Mouse (Mus musculus): ENCODE measurements around the gene Gm10271. TPM values are rescaled to one million over a fixed set of nuclear protein-coding genes. Genes with fewer than 3 reads are reported as not detected.
A peak's percentile ranks its signal among the peaks of the same experiment; 100 is the strongest.

The Gm10271 gene
- polyA plus RNA-seq, 1 experiment from 2014 or later: not detected

- peaks cover 32% of the 10 kb centered on the region for H3K36me3 ChIP-seq (ENCODE audit: control insufficient read depth, insufficient read depth)
- ATAC-seq (replicated peaks; ENCODE audit: extremely low read depth, insufficient read depth, low FRiP score): no peak
- 84% methylated on average over 8 of the region's 8 CpGs for WGBS
Measured at GRCm38 (mm10) chr10:116920641-116921040, 51.8 kb downstream of the Gm10271 start.

GRCm38 (mm10) chr10:116919368-116920317, 52.8 kb downstream of the Gm10271 start:
- Histone ChIP-seq H3K27ac (ENCODE audit: low read length) (peak overlapping the region; percentile 44; the same call in 1 of the 2 replicates), H3K9me3 (replicated peaks; ENCODE audit: control insufficient read depth, low read length) (no peaks in the 10 kb centered on the region), H3K27me3 (ENCODE audit: control insufficient read depth, insufficient read depth, low read length) (no peaks in the 10 kb centered on the region), H3K4me3 (ENCODE audit: low read length) (no peak overlapping the region), H3K4me1 (ENCODE audit: control insufficient read depth, insufficient read depth, low read length) (peaks cover 1% of the 10 kb centered on the region), H3K9ac (ENCODE audit: low read length) (no peak overlapping the region), H3K36me3 (ENCODE audit: control insufficient read depth, insufficient read depth) (peaks cover 28% of the 10 kb centered on the region), H3K4me2 (ENCODE audit: low read depth, low read length) (no peak overlapping the region)
- WGBS: 82% methylated on average over 25 of the region's 25 CpGs
- ATAC-seq (replicated peaks; ENCODE audit: extremely low read depth, insufficient read depth, low FRiP score): peak; percentile 18; the same call in 1 of the 2 replicates

More at GRCm38 (mm10) chr10:116920641-116921040, 51.8 kb downstream of the Gm10271 start:
- no peak overlapping the region for H3K27ac ChIP-seq (ENCODE audit: low read length)
- no peaks in the 10 kb centered on the region for H3K9me3 ChIP-seq (replicated peaks; ENCODE audit: control insufficient read depth, low read length)
- H3K4me2 ChIP-seq (ENCODE audit: low read depth, low read length): no peak overlapping the region
- no peak overlapping the region for H3K9ac ChIP-seq (ENCODE audit: low read length)
- no peaks in the 10 kb centered on the region for H3K27me3 ChIP-seq (ENCODE audit: control insufficient read depth, insufficient read depth, low read length)
- no peak overlapping the region for H3K4me3 ChIP-seq (ENCODE audit: low read length)
- no peaks in the 10 kb centered on the region for H3K4me1 ChIP-seq (ENCODE audit: control insufficient read depth, insufficient read depth, low read length)

GRCm38 (mm10) chr10:116916581-116916980, 55.8 kb downstream of the Gm10271 start:
- no peak overlapping the region for H3K9ac ChIP-seq (ENCODE audit: low read length)
- 77% methylated on average over 8 of the region's 8 CpGs for WGBS
- H3K27me3 ChIP-seq (ENCODE audit: control insufficient read depth, insufficient read depth, low read length): no peaks in the 10 kb centered on the region
- no peak overlapping the region for H3K27ac ChIP-seq (ENCODE audit: low read length)
- no peaks in the 10 kb centered on the region for H3K9me3 ChIP-seq (replicated peaks; ENCODE audit: control insufficient read depth, low read length)
- ATAC-seq (replicated peaks; ENCODE audit: extremely low read depth, insufficient read depth, low FRiP score): 0 out of 2 replicates have a peak, but pooled peaks have one; percentile 4
- no peak overlapping the region for H3K4me3 ChIP-seq (ENCODE audit: low read length)
- no peak overlapping the region for H3K4me2 ChIP-seq (ENCODE audit: low read depth, low read length)
- peaks cover 35% of the 10 kb centered on the region for H3K36me3 ChIP-seq (ENCODE audit: control insufficient read depth, insufficient read depth)
- H3K4me1 ChIP-seq (ENCODE audit: control insufficient read depth, insufficient read depth, low read length): peaks cover 4% of the 10 kb centered on the region

- Histone ChIP-seq H3K4me1 (ENCODE audit: control insufficient read depth, insufficient read depth, low read length) (peaks cover 4% of the 10 kb centered on the region), H3K9me3 (replicated peaks; ENCODE audit: control insufficient read depth, low read length) (no peaks in the 10 kb centered on the region), H3K4me2 (ENCODE audit: low read depth, low read length) (no peak overlapping the region), H3K27ac (ENCODE audit: low read length) (peak overlapping the region; percentile 11; the same call in 1 of the 2 replicates), H3K36me3 (ENCODE audit: control insufficient read depth, insufficient read depth) (peaks cover 38% of the 10 kb centered on the region), H3K4me3 (ENCODE audit: low read length) (no peak overlapping the region), H3K9ac (ENCODE audit: low read length) (no peak overlapping the region), H3K27me3 (ENCODE audit: control insufficient read depth, insufficient read depth, low read length) (no peaks in the 10 kb centered on the region)
- ATAC-seq (replicated peaks; ENCODE audit: extremely low read depth, insufficient read depth, low FRiP score): no peak
- WGBS: 94% methylated on average over 8 of the region's 8 CpGs
Measured at GRCm38 (mm10) chr10:116915286-116915685, 57.1 kb downstream of the Gm10271 start.

- no peaks in the 10 kb centered on the region for H3K27me3 ChIP-seq (ENCODE audit: control insufficient read depth, insufficient read depth, low read length)
- ATAC-seq (replicated peaks; ENCODE audit: extremely low read depth, insufficient read depth, low FRiP score): peak; percentile 79
- no peak overlapping the region; the same call in 1 of the 2 replicates for H3K27ac ChIP-seq (ENCODE audit: low read length)
- peaks cover 45% of the 10 kb centered on the region for H3K36me3 ChIP-seq (ENCODE audit: control insufficient read depth, insufficient read depth)
- H3K9me3 ChIP-seq (replicated peaks; ENCODE audit: control insufficient read depth, low read length): no peaks in the 10 kb centered on the region; the same call in 1 of the 2 replicates
- H3K4me3 ChIP-seq (ENCODE audit: low read length): no peak overlapping the region
- H3K4me2 ChIP-seq (ENCODE audit: low read depth, low read length): no peak overlapping the region
- H3K4me1 ChIP-seq (ENCODE audit: control insufficient read depth, insufficient read depth, low read length): peaks cover 4% of the 10 kb centered on the region
- 51% methylated on average over 9 of the region's 9 CpGs for WGBS
- no peak overlapping the region for H3K9ac ChIP-seq (ENCODE audit: low read length)
Measured at GRCm38 (mm10) chr10:116914586-116914985, 57.8 kb downstream of the Gm10271 start.

GRCm38 (mm10) chr10:116913647-116914273, 58.6 kb downstream of the Gm10271 start:
- ATAC-seq (replicated peaks; ENCODE audit: extremely low read depth, insufficient read depth, low FRiP score): no peak
- no peak overlapping the region for H3K9ac ChIP-seq (ENCODE audit: low read length)
- 90% methylated on average over 17 of the region's 17 CpGs for WGBS
- H3K36me3 ChIP-seq (ENCODE audit: control insufficient read depth, insufficient read depth): peaks cover 49% of the 10 kb centered on the region
- H3K27ac ChIP-seq (ENCODE audit: low read length): peak overlapping the region; percentile 36; the same call in 1 of the 2 replicates
- H3K4me2 ChIP-seq (ENCODE audit: low read depth, low read length): no peak overlapping the region
- H3K9me3 ChIP-seq (replicated peaks; ENCODE audit: control insufficient read depth, low read length): no peaks in the 10 kb centered on the region; the same call in 1 of the 2 replicates
- H3K4me1 ChIP-seq (ENCODE audit: control insufficient read depth, insufficient read depth, low read length): peaks cover 4% of the 10 kb centered on the region
- H3K4me3 ChIP-seq (ENCODE audit: low read length): no peak overlapping the region
- no peaks in the 10 kb centered on the region for H3K27me3 ChIP-seq (ENCODE audit: control insufficient read depth, insufficient read depth, low read length)

GRCm38 (mm10) chr10:116912850-116913249, 59.6 kb downstream of the Gm10271 start:
- H3K36me3 ChIP-seq (ENCODE audit: control insufficient read depth, insufficient read depth): peaks cover 47% of the 10 kb centered on the region
- no peak overlapping the region for H3K27ac ChIP-seq (ENCODE audit: low read length)

GRCm38 (mm10) chr10:116908901-116909642, 63.3 kb downstream of the Gm10271 start:
- ATAC-seq (replicated peaks; ENCODE audit: extremely low read depth, insufficient read depth, low FRiP score): no peak
- no peak overlapping the region for H3K27ac ChIP-seq (ENCODE audit: low read length)
- 38% methylated on average over 15 of the region's 15 CpGs for WGBS
- no peaks in the 10 kb centered on the region; the same call in 1 of the 2 replicates for H3K9me3 ChIP-seq (replicated peaks; ENCODE audit: control insufficient read depth, low read length)
- no peak overlapping the region for H3K4me2 ChIP-seq (ENCODE audit: low read depth, low read length)
- peaks cover 65% of the 10 kb centered on the region for H3K36me3 ChIP-seq (ENCODE audit: control insufficient read depth, insufficient read depth)
- H3K27me3 ChIP-seq (ENCODE audit: control insufficient read depth, insufficient read depth, low read length): no peaks in the 10 kb centered on the region
- no peaks in the 10 kb centered on the region for H3K4me1 ChIP-seq (ENCODE audit: control insufficient read depth, insufficient read depth, low read length)
- H3K9ac ChIP-seq (ENCODE audit: low read length): no peak overlapping the region
- H3K4me3 ChIP-seq (ENCODE audit: low read length): no peak overlapping the region

More at GRCm38 (mm10) chr10:116912850-116913249, 59.6 kb downstream of the Gm10271 start:
- H3K9me3 ChIP-seq (replicated peaks; ENCODE audit: control insufficient read depth, low read length): no peaks in the 10 kb centered on the region; the same call in 1 of the 2 replicates
- no peaks in the 10 kb centered on the region for H3K27me3 ChIP-seq (ENCODE audit: control insufficient read depth, insufficient read depth, low read length)
- no peak overlapping the region for H3K4me2 ChIP-seq (ENCODE audit: low read depth, low read length)
- H3K4me3 ChIP-seq (ENCODE audit: low read length): no peak overlapping the region
- 88% methylated on average over 9 of the region's 9 CpGs for WGBS
- ATAC-seq (replicated peaks; ENCODE audit: extremely low read depth, insufficient read depth, low FRiP score): no peak
- H3K9ac ChIP-seq (ENCODE audit: low read length): no peak overlapping the region
- peaks cover 4% of the 10 kb centered on the region for H3K4me1 ChIP-seq (ENCODE audit: control insufficient read depth, insufficient read depth, low read length)

Measured in heart, embryonic 16.5 days (tissue).